Mouse (Mus musculus): ENCODE measurements around the gene Gm43517.

GRCm38 (mm10) chr12:49384876-49385630, at the start of gene Gm43517:
- TF ChIP-seq CTCF (IDR thresholded peaks at IDR 0.05; ENCODE audit: low read depth), result peak; percentile 11; the same call in 1 of the 2 replicates
- TF ChIP-seq EP300 (IDR thresholded peaks at IDR 0.05; ENCODE audit: low read depth), result no peak

All from liver, postnatal 0 days (tissue).